Mouse (Mus musculus) forebrain, postnatal 0 days (tissue): ENCODE measurements around the gene Rbp7. TPM values are rescaled to one million over a fixed set of nuclear protein-coding genes. Genes with fewer than 3 reads are reported as not detected.
A peak's percentile ranks its signal among the peaks of the same experiment; 100 is the strongest.

Experiments used
- ATAC-seq: fragments of 200-750 bp; cut with Nextera tagmentation; 2 replicates; pipeline ENCODE4 v1.8.0; 2017; ENCODE audit warnings: mild to moderate bottlenecking, moderate library complexity
- DNase-seq: peaks from one replicate; pipeline ENCODE4 v3.0.0-alpha.2; 2015
- H3K27ac ChIP-seq: fragments of 300-500 bp; sonication (generic); 2 replicates; pipeline ENCODE4 v1.5.1; 2014; ENCODE audit warnings: low read depth, mild to moderate bottlenecking, antibody characterized with exemption, low read length, moderate library complexity, mixed read lengths
- H3K27me3 ChIP-seq: fragments of 300-500 bp; sonication (generic); 2 replicates; pipeline ENCODE4 v1.6.1; 2014; ENCODE audit warnings: mild to moderate bottlenecking, low read length, mixed read lengths; ENCODE audit not compliant: insufficient read depth
- H3K36me3 ChIP-seq: fragments of 300-500 bp; sonication (generic); 2 replicates; pipeline ENCODE4 v1.6.1; 2014; ENCODE audit warnings: mild to moderate bottlenecking, moderate library complexity; ENCODE audit not compliant: insufficient read depth
- H3K4me1 ChIP-seq: fragments of 300-500 bp; sonication (generic); 2 replicates; pipeline ENCODE4 v1.6.1; 2014; ENCODE audit warnings: antibody characterized with exemption; ENCODE audit not compliant: insufficient read depth
- H3K4me2 ChIP-seq: fragments of 300-500 bp; sonication (generic); 2 replicates; pipeline ENCODE4 v1.6.1; 2014; ENCODE audit warnings: low read depth, mild to moderate bottlenecking, moderate library complexity
- H3K4me3 ChIP-seq: fragments of 300-500 bp; sonication (generic); 2 replicates; pipeline ENCODE4 v1.5.1; 2014; ENCODE audit warnings: low read depth, low read length, mixed read lengths
- H3K9ac ChIP-seq: fragments of 300-500 bp; sonication (generic); 2 replicates; pipeline ENCODE4 v1.6.1; 2014; ENCODE audit warnings: mild to moderate bottlenecking
- H3K9me3 ChIP-seq: fragments of 300-500 bp; sonication (generic); 2 replicates; pipeline ENCODE4 v1.6.1; 2016; ENCODE audit warnings: low read length
- CTCF ChIP-seq: sonication (generic); IDR thresholded peaks from 2 replicates; pipeline ENCODE4 v1.5.1; 2016; ENCODE audit warnings: antibody characterized with exemption, control low read depth, low read depth
- WGBS: fragments of 180-500 bp; shearing (Covaris S2); extraction: QIAGEN DNeasy Blood & Tissue Kit; methylation state at CpG from one replicate; pipeline ENCODE4 v1.1.7; 2014; 5-methylcytosine and 5-hydroxymethylcytosine counted together
- polyA plus RNA-seq: library from polyadenylated mRNA; unstranded; fragments of >200 nt; fragmentation: Nextera tagmentation; extraction: Ambion mirVana; gene quantifications from 2 replicates; pipeline ENCODE4 v1.2.1, GENCODE M21; 2015
- total RNA-seq: library from RNA; depleted of rRNA; stranded (reverse); fragments of >200 nt; gene quantifications from 2 replicates; pipeline ENCODE4 v1.2.3, GENCODE M21; 2014

Gene Rbp7
- total and polyA plus RNA-seq, 2 experiments from 2014 or later, result 0.30 TPM; not detected in 1

GRCm38 (mm10) chr4:149454263-149454662 lies 515 bp downstream of the Rbp7 start:
- no peaks in the 10 kb centered on the region for H3K36me3 ChIP-seq
- H3K27me3 ChIP-seq, result no peaks in the 10 kb centered on the region
- no peak for ATAC-seq
- no peak overlapping the region for H3K27ac ChIP-seq
- H3K9me3 ChIP-seq, result no peaks in the 10 kb centered on the region
- no peak overlapping the region for H3K4me3 ChIP-seq
- WGBS, result 83% methylated on average over 17 of the region's 17 CpGs
- H3K9ac ChIP-seq, result no peak overlapping the region
- no peak overlapping the region for H3K4me2 ChIP-seq
- TF ChIP-seq CTCF, result no peak
- no peak for DNase-seq
- H3K4me1 ChIP-seq, result no peaks in the 10 kb centered on the region

- DNase-seq (no peak), ATAC-seq (no peak)
- no peak overlapping the region for H3K4me2 ChIP-seq
- H3K4me3 ChIP-seq, result no peak overlapping the region
- no peaks in the 10 kb centered on the region for H3K4me1 ChIP-seq
- WGBS, result 83% methylated on average over 4 of the region's 4 CpGs
- H3K27me3 ChIP-seq, result no peaks in the 10 kb centered on the region
- H3K27ac ChIP-seq, result no peak overlapping the region
- no peaks in the 10 kb centered on the region for H3K36me3 ChIP-seq
- no peaks in the 10 kb centered on the region for H3K9me3 ChIP-seq
- TF ChIP-seq CTCF, result peak; percentile 56
- H3K9ac ChIP-seq, result no peak overlapping the region
Measured at GRCm38 (mm10) chr4:149453656-149454055, 1.1 kb downstream of the Rbp7 start.

- Histone ChIP-seq H3K4me1 (peaks cover 6% of the 10 kb centered on the region), H3K4me3 (no peak overlapping the region), H3K9ac (no peak overlapping the region), H3K27me3 (no peaks in the 10 kb centered on the region), H3K27ac (no peak overlapping the region), H3K36me3 (no peaks in the 10 kb centered on the region), H3K9me3 (no peaks in the 10 kb centered on the region), H3K4me2 (no peak overlapping the region)
- no peak for TF ChIP-seq CTCF
- DNase-seq, result no peak
- no peak for ATAC-seq
- WGBS, result 89% methylated on average over 3 of the region's 3 CpGs
Measured at GRCm38 (mm10) chr4:149450636-149451035, 4.1 kb downstream of the Rbp7 start.

- DNase-seq, result no peak
- no peaks in the 10 kb centered on the region for H3K27me3 ChIP-seq
- peaks cover 14% of the 10 kb centered on the region for H3K4me1 ChIP-seq
- H3K36me3 ChIP-seq, result no peaks in the 10 kb centered on the region
- peak overlapping the region; percentile 91; the same call in 1 of the 2 replicates for H3K27ac ChIP-seq
- TF ChIP-seq CTCF, result no peak
- H3K4me3 ChIP-seq, result no peak overlapping the region
- ATAC-seq, result no peak
- 38% methylated on average over 1 of the region's 1 CpGs for WGBS
- H3K9ac ChIP-seq, result no peak overlapping the region
- no peaks in the 10 kb centered on the region for H3K9me3 ChIP-seq
- H3K4me2 ChIP-seq, result peak overlapping the region; percentile 56
Measured at GRCm38 (mm10) chr4:149446309-149446708, 8.5 kb downstream of the Rbp7 start.

- WGBS, result 2% methylated on average over 11 of the region's 11 CpGs
- H3K4me1 ChIP-seq, result peaks cover 14% of the 10 kb centered on the region
- no peaks in the 10 kb centered on the region for H3K9me3 ChIP-seq
- no peaks in the 10 kb centered on the region for H3K27me3 ChIP-seq
- ATAC-seq (peak; percentile 30), DNase-seq (peak; percentile 76)
- H3K4me3 ChIP-seq, result peak overlapping the region; percentile 37
- peak overlapping the region; percentile 56 for H3K4me2 ChIP-seq
- H3K9ac ChIP-seq, result peak overlapping the region; percentile 57; the same call in 1 of the 2 replicates
- peak overlapping the region; percentile 91 for H3K27ac ChIP-seq
- TF ChIP-seq CTCF, result no peak
- no peaks in the 10 kb centered on the region for H3K36me3 ChIP-seq
Measured at GRCm38 (mm10) chr4:149445868-149446267, 8.9 kb downstream of the Rbp7 start.

- Histone ChIP-seq H3K36me3 (no peaks in the 10 kb centered on the region), H3K4me2 (peak overlapping the region; percentile 56), H3K4me3 (peak overlapping the region; percentile 37), H3K27ac (peak overlapping the region; percentile 91), H3K9me3 (no peaks in the 10 kb centered on the region), H3K4me1 (peaks cover 14% of the 10 kb centered on the region), H3K27me3 (no peaks in the 10 kb centered on the region), H3K9ac (peak overlapping the region; percentile 57)
- DNase-seq (peak; percentile 96), ATAC-seq (peak; percentile 98)
- WGBS, result 1% methylated on average over 36 of the region's 36 CpGs
- peak; percentile 97 for TF ChIP-seq CTCF
Measured at GRCm38 (mm10) chr4:149444964-149445701, 9.6 kb downstream of the Rbp7 start.

- DNase-seq (peak; percentile 18), ATAC-seq (no peak)
- peak overlapping the region; percentile 37; the same call in 1 of the 2 replicates for H3K4me3 ChIP-seq
- H3K36me3 ChIP-seq, result no peaks in the 10 kb centered on the region
- H3K4me2 ChIP-seq, result peak overlapping the region; percentile 56
- H3K27ac ChIP-seq, result peak overlapping the region; percentile 91
- WGBS, result 65% methylated on average over 1 of the region's 1 CpGs
- H3K9me3 ChIP-seq, result no peaks in the 10 kb centered on the region
- no peak for TF ChIP-seq CTCF
- peak overlapping the region; percentile 57 for H3K9ac ChIP-seq
- H3K4me1 ChIP-seq, result peaks cover 14% of the 10 kb centered on the region
- H3K27me3 ChIP-seq, result no peaks in the 10 kb centered on the region
Measured at GRCm38 (mm10) chr4:149444465-149444864, 10.3 kb downstream of the Rbp7 start.
